Mouse (Mus musculus) hindbrain, embryonic 16.5 days (tissue): ENCODE measurements around the gene Wdfy1. TPM values are rescaled to one million over a fixed set of nuclear protein-coding genes. Genes with fewer than 3 reads are reported as not detected.

Experiments used
- ATAC-seq: fragments of 200-750 bp; cut with Nextera tagmentation; 2 replicates; pipeline ENCODE4 v1.8.0; 2017; ENCODE audit warnings: moderate TSS enrichment, moderate library complexity
- H3K27ac ChIP-seq: fragments of 300-500 bp; sonication (generic); 2 replicates; pipeline ENCODE4 v1.5.1; 2014; ENCODE audit warnings: low read depth, mild to moderate bottlenecking, control low read depth, low read length, moderate library complexity
- H3K27me3 ChIP-seq: fragments of 300-500 bp; sonication (generic); replicated peaks from 2 replicates; pipeline ENCODE4 v1.6.1; 2014; ENCODE audit warnings: low read length; ENCODE audit not compliant: control insufficient read depth, insufficient read depth
- H3K36me3 ChIP-seq: fragments of 300-500 bp; sonication (generic); 2 replicates; pipeline ENCODE4 v1.6.1; 2014; ENCODE audit warnings: mild to moderate bottlenecking, low read length, moderate library complexity, mixed read lengths; ENCODE audit not compliant: control insufficient read depth, insufficient read depth
- H3K4me1 ChIP-seq: fragments of 300-500 bp; sonication (generic); 2 replicates; pipeline ENCODE4 v1.6.1; 2014; ENCODE audit warnings: low read depth, low read length; ENCODE audit not compliant: control insufficient read depth, insufficient read depth
- H3K4me2 ChIP-seq: fragments of 300-500 bp; sonication (generic); 2 replicates; pipeline ENCODE4 v1.6.1; 2014; ENCODE audit warnings: mild to moderate bottlenecking, low read length, control low read depth, moderate library complexity
- H3K4me3 ChIP-seq: fragments of 300-500 bp; sonication (generic); 2 replicates; pipeline ENCODE4 v1.5.1; 2014; ENCODE audit warnings: mild to moderate bottlenecking, low read length, control low read depth, moderate library complexity
- H3K9ac ChIP-seq: fragments of 300-500 bp; sonication (generic); 2 replicates; pipeline ENCODE4 v1.6.1; 2014; ENCODE audit warnings: low read depth, mild to moderate bottlenecking, control low read depth, low read length, moderate library complexity
- H3K9me3 ChIP-seq: fragments of 300-500 bp; sonication (generic); 2 replicates; pipeline ENCODE4 v1.6.1; 2014; ENCODE audit warnings: mild to moderate bottlenecking, low read length, moderate library complexity; ENCODE audit not compliant: control insufficient read depth
- WGBS: fragments of 180-500 bp; shearing (Covaris S2); extraction: QIAGEN DNeasy Blood & Tissue Kit; methylation state at CpG from one replicate; pipeline ENCODE4 v1.1.7; 2014; 5-methylcytosine and 5-hydroxymethylcytosine counted together
- polyA plus RNA-seq: library from polyadenylated mRNA; unstranded; fragments of >200 nt; fragmentation: Nextera tagmentation; extraction: Ambion mirVana; gene quantifications from 2 replicates; pipeline ENCODE4 v1.2.1, GENCODE M21; 2015

Gene Wdfy1
- polyA plus RNA-seq: 108 and 112 TPM in 2 replicates

- peaks cover 3% of the 10 kb centered on the region; the same call in 1 of the 2 replicates for H3K4me1 ChIP-seq
- H3K4me3 ChIP-seq: peak within 1 kb of the TSS; percentile 99
- no peaks in the 10 kb centered on the region for H3K9me3 ChIP-seq
- peaks cover 10% of the 10 kb centered on the region for H3K36me3 ChIP-seq
- peak; percentile 100 for ATAC-seq
- 0% methylated on average over 38 of the region's 38 CpGs for WGBS
- peak within 1 kb of the TSS; percentile 90 for H3K27ac ChIP-seq
- H3K27me3 ChIP-seq: no peaks in the 10 kb centered on the region
- peak within 1 kb of the TSS; percentile 62 for H3K4me2 ChIP-seq
- peak within 1 kb of the TSS; percentile 96 for H3K9ac ChIP-seq
Measured at GRCm38 (mm10) chr1:79775927-79776458, at the start of gene Wdfy1, which contains the start of gene Mrpl44. Gene Wdfy1, minus strand, starts transcription at chr1:79776143. Gene Mrpl44, plus strand, starts transcription at chr1:79776018.

- Histone ChIP-seq H3K4me2 (no peak overlapping the region), H3K36me3 (peaks cover 3% of the 10 kb centered on the region; the same call in 1 of the 2 replicates), H3K4me1 (peaks cover 3% of the 10 kb centered on the region; the same call in 1 of the 2 replicates), H3K9me3 (no peaks in the 10 kb centered on the region), H3K4me3 (no peak overlapping the region), H3K27me3 (no peaks in the 10 kb centered on the region), H3K9ac (no peak overlapping the region), H3K27ac (peak overlapping the region; percentile 51; the same call in 1 of the 2 replicates)
- no peak; the same call in 1 of the 2 replicates for ATAC-seq
- 77% methylated on average over 14 of the region's 14 CpGs for WGBS
Measured at GRCm38 (mm10) chr1:79823951-79824633, 48.1 kb upstream of the Wdfy1 start.

- Histone ChIP-seq H3K4me1 (peaks cover 3% of the 10 kb centered on the region; the same call in 1 of the 2 replicates), H3K9ac (no peak overlapping the region), H3K27me3 (no peaks in the 10 kb centered on the region), H3K36me3 (peaks cover 3% of the 10 kb centered on the region; the same call in 1 of the 2 replicates), H3K9me3 (no peaks in the 10 kb centered on the region), H3K4me3 (no peak overlapping the region), H3K27ac (0 out of 2 replicates have a peak overlapping the region, but pooled peaks have one; percentile 13), H3K4me2 (no peak overlapping the region)
- WGBS: 70% methylated on average over 13 of the region's 13 CpGs
- ATAC-seq: peak; percentile 75; the same call in 1 of the 2 replicates
Measured at GRCm38 (mm10) chr1:79822806-79823525, 47.0 kb upstream of the Wdfy1 start.

GRCm38 (mm10) chr1:79819296-79819879, 43.4 kb upstream of the Wdfy1 start:
- H3K36me3 ChIP-seq: peaks cover 6% of the 10 kb centered on the region; the same call in 1 of the 2 replicates
- WGBS: 94% methylated on average over 11 of the region's 11 CpGs
- H3K9me3 ChIP-seq: no peaks in the 10 kb centered on the region; the same call in 1 of the 2 replicates
- H3K4me2 ChIP-seq: no peak overlapping the region
- ATAC-seq: no peak
- peaks cover under 1% of the 10 kb centered on the region; the same call in 1 of the 2 replicates for H3K4me1 ChIP-seq
- H3K27me3 ChIP-seq: no peaks in the 10 kb centered on the region
- H3K27ac ChIP-seq: no peak overlapping the region
- no peak overlapping the region for H3K9ac ChIP-seq
- no peak overlapping the region for H3K4me3 ChIP-seq

GRCm38 (mm10) chr1:79815446-79815845, 39.5 kb upstream of the Wdfy1 start:
- no peak for ATAC-seq

GRCm38 (mm10) chr1:79809447-79809846, 33.5 kb upstream of the Wdfy1 start:
- no peak overlapping the region for H3K4me2 ChIP-seq
- WGBS: 80% methylated on average over 3 of the region's 3 CpGs
- no peak overlapping the region for H3K9ac ChIP-seq
- H3K27ac ChIP-seq: no peak overlapping the region
- no peaks in the 10 kb centered on the region for H3K4me1 ChIP-seq
- ATAC-seq: no peak
- no peaks in the 10 kb centered on the region for H3K9me3 ChIP-seq
- no peaks in the 10 kb centered on the region; the same call in 1 of the 2 replicates for H3K36me3 ChIP-seq
- H3K27me3 ChIP-seq: no peaks in the 10 kb centered on the region
- no peak overlapping the region for H3K4me3 ChIP-seq

More at GRCm38 (mm10) chr1:79815446-79815845, 39.5 kb upstream of the Wdfy1 start:
- Histone ChIP-seq H3K4me2 (no peak overlapping the region), H3K36me3 (peaks cover 3% of the 10 kb centered on the region; the same call in 1 of the 2 replicates), H3K4me3 (no peak overlapping the region), H3K9ac (no peak overlapping the region), H3K4me1 (no peaks in the 10 kb centered on the region), H3K27ac (no peak overlapping the region), H3K27me3 (no peaks in the 10 kb centered on the region), H3K9me3 (no peaks in the 10 kb centered on the region; the same call in 1 of the 2 replicates)
- WGBS: 95% methylated on average over 3 of the region's 3 CpGs

- Histone ChIP-seq H3K4me3 (no peak overlapping the region), H3K36me3 (no peaks in the 10 kb centered on the region; the same call in 1 of the 2 replicates), H3K9me3 (no peaks in the 10 kb centered on the region), H3K9ac (no peak overlapping the region), H3K27me3 (no peaks in the 10 kb centered on the region), H3K4me1 (peaks cover 3% of the 10 kb centered on the region; the same call in 1 of the 2 replicates), H3K4me2 (no peak overlapping the region), H3K27ac (no peak overlapping the region)
- ATAC-seq: peak; percentile 71
- 66% methylated on average over 5 of the region's 5 CpGs for WGBS
Measured at GRCm38 (mm10) chr1:79806865-79807264, 30.9 kb upstream of the Wdfy1 start.

DNA sequence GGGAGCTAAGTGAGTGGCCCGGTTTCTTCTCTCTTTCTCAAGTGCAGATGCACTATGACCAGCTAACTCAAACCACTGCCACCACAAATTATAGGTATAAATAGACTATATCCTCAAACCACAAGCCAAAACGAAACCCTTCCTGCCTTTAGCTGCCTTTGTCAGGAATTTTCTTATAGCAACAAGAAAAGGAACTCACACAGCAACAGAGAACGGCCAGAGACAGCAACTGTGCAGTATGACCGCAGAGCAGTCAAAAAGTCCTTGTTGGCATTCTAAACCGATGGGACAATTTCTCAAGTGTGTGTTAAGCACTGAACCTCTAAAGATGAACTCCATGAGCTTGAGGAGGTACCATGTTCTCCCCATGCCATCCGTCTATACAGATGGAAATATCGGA, 27.7 kb upstream of the Wdfy1 start:
- Histone ChIP-seq H3K9me3 (no peaks in the 10 kb centered on the region), H3K4me1 (peaks cover 3% of the 10 kb centered on the region; the same call in 1 of the 2 replicates), H3K36me3 (no peaks in the 10 kb centered on the region), H3K4me2 (no peak overlapping the region), H3K27me3 (no peaks in the 10 kb centered on the region), H3K27ac (no peak overlapping the region), H3K9ac (no peak overlapping the region), H3K4me3 (no peak overlapping the region)
- no peak for ATAC-seq
- 78% methylated on average over 7 of the region's 7 CpGs for WGBS
